Mouse (Mus musculus): ENCODE results near the gene Fyttd1. TPM values are rescaled to one million over a fixed set of nuclear protein-coding genes. Genes with fewer than 3 reads are reported as not detected.
"Not testable (repeated sequence)": the region's sequence is repeated elsewhere in the genome, so short reads cannot be mapped to it uniquely, and the experiment has no call there.

Fyttd1 gene
- polyA plus RNA-seq, 1 experiment from 2014 or later = 102 TPM

DNA sequence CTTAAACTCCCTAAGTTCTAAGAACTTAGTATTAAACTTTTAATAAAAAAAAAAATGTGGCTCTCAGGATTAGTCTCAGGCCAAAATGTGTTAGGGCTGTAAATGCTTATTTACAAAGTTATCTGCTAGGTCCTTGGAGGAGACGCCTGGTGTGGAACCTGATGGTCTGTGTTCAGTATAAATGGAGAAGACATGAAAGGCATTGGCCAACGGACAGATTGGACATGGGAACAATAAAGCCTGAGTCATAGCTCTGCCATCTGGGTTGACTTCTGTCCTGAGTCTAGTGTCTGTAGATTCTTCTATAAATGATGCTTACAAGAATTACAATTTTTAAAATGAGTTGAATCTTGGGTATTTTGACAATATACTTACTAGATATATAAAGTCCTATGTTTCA lies 28.9 kb downstream of the Fyttd1 start:
- H3K27me3 ChIP-seq (ENCODE audit: insufficient read depth, low read length) = no peaks in the 10 kb centered on the region
- ATAC-seq (ENCODE audit: low FRiP score, low TSS enrichment) = no peak
- no peak overlapping the region for H3K9ac ChIP-seq (replicated peaks; ENCODE audit: low read length)
- H3K36me3 ChIP-seq (ENCODE audit: insufficient read depth, low read length) = peaks cover 21% of the 10 kb centered on the region; the same call in 1 of the 2 replicates
- no peak overlapping the region for H3K27ac ChIP-seq (ENCODE audit: low read length)
- H3K9me3 ChIP-seq (ENCODE audit: low read length) = no peaks in the 10 kb centered on the region
- WGBS = 67% methylated on average over 2 of the region's 2 CpGs
- peaks cover 6% of the 10 kb centered on the region; the same call in 1 of the 2 replicates for H3K4me1 ChIP-seq (ENCODE audit: insufficient read depth, low read length)
- H3K4me3 ChIP-seq (ENCODE audit: low read length) = no peak overlapping the region
- H3K4me2 ChIP-seq (replicated peaks; ENCODE audit: low read depth, low read length) = no peak overlapping the region

DNA sequence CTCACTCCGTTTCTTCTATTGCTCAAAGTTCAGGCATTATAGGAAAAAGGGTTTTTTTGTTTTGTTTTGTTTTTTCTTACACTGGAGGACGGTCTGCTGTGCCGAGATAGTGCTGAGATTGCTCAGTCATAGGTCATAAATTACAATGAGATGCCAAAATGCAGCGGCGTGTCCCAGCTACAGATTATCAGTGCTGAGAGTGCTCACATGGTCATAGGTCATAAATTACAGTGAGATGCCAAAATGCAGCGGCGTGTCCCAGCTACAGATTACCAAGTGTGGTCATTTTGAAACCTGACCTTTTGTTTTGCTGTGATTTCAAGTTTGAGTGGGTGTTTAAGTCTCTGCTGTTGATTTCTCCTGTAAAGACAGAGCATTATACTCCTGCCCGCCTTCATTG lies 29.4 kb downstream of the Fyttd1 start:
- whole genome bisulfite sequencing = 13% methylated on average over 8 of the region's 8 CpGs
- ATAC-seq (ENCODE audit: low FRiP score, low TSS enrichment) = peak; percentile 54; the same call in 1 of the 2 replicates
- Histone ChIP-seq H3K4me3 (ENCODE audit: low read length) (no peak overlapping the region), H3K27me3 (ENCODE audit: insufficient read depth, low read length) (no peaks in the 10 kb centered on the region), H3K4me2 (replicated peaks; ENCODE audit: low read depth, low read length) (no peak overlapping the region), H3K27ac (ENCODE audit: low read length) (peak overlapping the region; percentile 50; the same call in 1 of the 2 replicates), H3K9ac (replicated peaks; ENCODE audit: low read length) (no peak overlapping the region), H3K36me3 (ENCODE audit: insufficient read depth, low read length) (peaks cover 18% of the 10 kb centered on the region; the same call in 1 of the 2 replicates), H3K9me3 (ENCODE audit: low read length) (no peaks in the 10 kb centered on the region), H3K4me1 (ENCODE audit: insufficient read depth, low read length) (peaks cover 6% of the 10 kb centered on the region; the same call in 1 of the 2 replicates)

DNA sequence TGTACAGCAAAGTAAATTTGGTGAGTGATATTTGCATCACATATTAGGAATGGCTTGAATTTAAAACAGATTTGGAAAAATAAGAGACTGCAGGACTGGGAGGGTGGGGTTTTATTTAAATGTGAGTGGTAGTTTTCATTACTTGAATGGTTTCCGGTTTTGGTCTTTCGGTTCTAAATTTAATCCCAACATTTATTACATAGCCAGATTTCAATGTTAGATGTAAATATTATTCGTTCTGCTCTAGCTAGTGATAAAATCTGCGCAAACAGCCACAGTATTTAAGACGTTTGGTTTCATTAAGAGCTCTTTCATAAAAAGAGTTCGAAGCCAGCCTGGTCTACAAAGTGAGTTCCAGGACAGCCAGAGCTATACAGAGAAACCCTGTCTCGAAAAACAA lies 35.9 kb downstream of the Fyttd1 start:
- Histone ChIP-seq H3K4me3 (ENCODE audit: low read length) (peak overlapping the region; percentile 97), H3K27ac (ENCODE audit: low read length) (no peak overlapping the region), H3K4me1 (ENCODE audit: insufficient read depth, low read length) (peaks cover 7% of the 10 kb centered on the region), H3K9me3 (ENCODE audit: low read length) (no peaks in the 10 kb centered on the region), H3K9ac (replicated peaks; ENCODE audit: low read length) (no peak overlapping the region; the same call in 1 of the 2 replicates), H3K4me2 (replicated peaks; ENCODE audit: low read depth, low read length) (peak overlapping the region; percentile 80), H3K27me3 (ENCODE audit: insufficient read depth, low read length) (no peaks in the 10 kb centered on the region), H3K36me3 (ENCODE audit: insufficient read depth, low read length) (no peaks in the 10 kb centered on the region)
- no peak for ATAC-seq (ENCODE audit: low FRiP score, low TSS enrichment)
- 61% methylated on average over 7 of the region's 7 CpGs for WGBS

DNA sequence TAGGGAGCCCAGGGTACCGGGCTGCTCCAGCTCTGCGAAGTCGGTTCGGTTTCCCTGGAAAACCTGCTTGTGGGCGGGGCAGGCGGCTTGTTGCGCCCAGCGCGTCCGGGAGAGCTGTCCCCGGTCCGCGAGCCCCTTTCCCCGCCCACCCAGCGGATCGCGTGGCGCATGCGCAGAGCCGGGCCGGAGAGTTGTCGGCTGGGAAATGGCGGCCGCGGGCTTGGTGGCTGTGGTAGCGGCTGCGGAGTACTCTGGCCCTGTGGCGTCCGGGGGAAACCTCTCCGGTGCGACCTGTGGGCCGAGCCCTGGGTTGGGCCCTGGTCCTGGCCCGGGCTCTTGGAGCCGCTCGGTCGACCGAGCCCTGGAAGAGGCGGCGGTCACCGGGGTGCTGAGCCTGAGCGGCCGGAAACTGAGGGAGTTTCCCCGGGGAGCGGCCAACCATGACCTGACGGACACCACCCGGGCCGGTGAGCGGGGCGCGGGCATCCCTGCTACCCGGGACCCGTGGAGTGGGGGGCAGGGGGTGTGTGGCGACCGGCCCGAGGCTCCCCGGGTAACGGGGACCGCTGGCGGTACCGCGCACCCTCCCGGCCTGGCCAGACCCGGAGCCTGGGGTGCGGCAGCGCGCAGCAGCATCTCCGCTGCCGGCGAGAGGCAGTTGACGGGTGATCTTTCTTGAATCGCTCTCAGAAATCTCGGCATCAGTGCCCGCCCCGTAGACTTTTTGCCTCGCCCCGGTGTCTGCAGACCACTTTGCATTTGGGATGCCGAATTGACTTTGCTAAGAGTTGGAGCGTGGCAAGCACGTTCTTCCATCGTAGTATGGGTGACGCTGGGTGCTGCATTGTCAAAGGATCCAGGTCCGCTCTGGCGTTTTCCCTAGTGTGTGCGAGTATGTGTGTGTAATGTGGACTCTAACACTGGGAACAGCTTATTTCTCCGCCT lies 36.9 kb downstream of the Fyttd1 start, which contains the start of gene Lrch3:
Gene Lrch3, plus strand, starts transcription at position 164 of the 945 bp plus-strand sequence.
- H3K9ac ChIP-seq (replicated peaks; ENCODE audit: low read length) = peak within 1 kb of the TSS; percentile 97
- peak; percentile 96 for ATAC-seq (ENCODE audit: low FRiP score, low TSS enrichment)

DNA sequence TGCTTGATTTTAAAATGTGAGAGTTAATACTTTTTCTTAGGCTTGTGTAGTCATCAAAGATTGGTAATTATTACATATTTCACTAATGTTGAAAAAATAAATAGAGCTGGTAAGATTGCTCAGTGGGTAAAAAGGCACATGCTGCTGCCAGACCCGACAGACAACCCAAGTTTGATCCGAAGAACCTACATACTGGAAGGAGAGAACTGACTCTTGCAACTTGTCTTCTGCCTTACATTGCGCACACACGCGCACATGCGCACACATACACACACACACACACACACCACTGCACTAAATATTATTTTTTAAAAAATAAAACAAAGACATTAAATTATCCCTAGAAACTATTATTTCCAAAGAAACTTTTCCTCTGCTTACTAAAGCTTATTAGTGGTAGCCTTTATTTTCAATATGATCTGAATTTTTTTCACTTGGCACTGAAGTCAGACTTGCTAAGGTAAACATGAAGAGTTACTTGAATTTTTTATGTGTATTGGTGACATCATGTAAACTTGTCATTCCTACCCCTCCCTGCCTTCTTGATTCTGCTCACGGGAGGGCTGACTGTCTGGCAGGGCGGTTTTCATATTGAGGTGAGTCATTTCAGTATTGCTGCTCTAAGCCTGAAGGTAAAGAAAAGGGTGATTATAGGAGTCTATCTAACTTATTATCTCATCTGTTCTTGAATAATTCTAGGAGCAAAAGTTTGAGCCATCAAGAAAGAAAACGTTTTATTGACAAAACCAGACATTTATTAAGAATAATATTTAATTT lies 38.2 kb downstream of the Fyttd1 start:
- Histone ChIP-seq H3K27ac (ENCODE audit: low read length) (no peak overlapping the region), H3K9me3 (ENCODE audit: low read length) (0 out of 2 replicates have a peak, but pooled peaks cover 2% of the 10 kb centered on the region), H3K36me3 (ENCODE audit: insufficient read depth, low read length) (peaks cover 7% of the 10 kb centered on the region; the same call in 1 of the 2 replicates), H3K4me1 (ENCODE audit: insufficient read depth, low read length) (peaks cover 7% of the 10 kb centered on the region), H3K9ac (replicated peaks; ENCODE audit: low read length) (no peak overlapping the region), H3K4me2 (replicated peaks; ENCODE audit: low read depth, low read length) (peak overlapping the region; percentile 51), H3K27me3 (ENCODE audit: insufficient read depth, low read length) (no peaks in the 10 kb centered on the region), H3K4me3 (ENCODE audit: low read length) (peak overlapping the region; percentile 29)
- WGBS = 71% methylated on average over 9 of the region's 9 CpGs
- no peak for ATAC-seq (ENCODE audit: low FRiP score, low TSS enrichment)

More for the DNA sequence above, 36.9 kb downstream of the Fyttd1 start, which contains the start of gene Lrch3:
- H3K27ac ChIP-seq (ENCODE audit: low read length) = peak within 1 kb of the TSS; percentile 94
- WGBS = under 1% methylated on average over 85 of the region's 85 CpGs
- H3K27me3 ChIP-seq (ENCODE audit: insufficient read depth, low read length) = no peaks in the 10 kb centered on the region
- H3K36me3 ChIP-seq (ENCODE audit: insufficient read depth, low read length) = no peaks in the 10 kb centered on the region
- H3K4me2 ChIP-seq (replicated peaks; ENCODE audit: low read depth, low read length) = peak within 1 kb of the TSS; percentile 80
- H3K4me3 ChIP-seq (ENCODE audit: low read length) = peak within 1 kb of the TSS; percentile 97
- H3K9me3 ChIP-seq (ENCODE audit: low read length) = no peaks in the 10 kb centered on the region
- H3K4me1 ChIP-seq (ENCODE audit: insufficient read depth, low read length) = peaks cover 7% of the 10 kb centered on the region

DNA sequence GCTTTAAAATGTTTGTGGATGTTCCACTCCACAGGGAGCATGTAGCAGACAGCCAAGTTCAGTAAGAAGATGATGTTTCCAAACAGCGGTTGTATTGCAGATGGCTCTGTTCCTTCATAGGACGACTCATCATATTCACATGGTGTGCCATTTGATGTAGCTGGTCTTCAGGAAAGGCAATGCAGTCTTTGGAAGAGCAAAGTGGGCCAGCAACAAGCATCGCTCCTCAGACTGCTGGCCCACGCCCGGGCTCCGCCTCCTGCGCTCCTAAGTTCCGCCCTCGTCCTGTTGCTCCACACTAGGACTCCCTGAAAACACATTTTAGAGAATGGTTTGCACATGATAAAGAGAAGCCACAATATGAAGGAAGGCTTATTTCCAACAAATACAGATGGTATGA lies 49.3 kb downstream of the Fyttd1 start:
- not testable (repeated sequence) for H3K4me1 ChIP-seq (ENCODE audit: insufficient read depth, low read length); H3K27me3 ChIP-seq (ENCODE audit: insufficient read depth, low read length); H3K9ac ChIP-seq (replicated peaks; ENCODE audit: low read length); H3K4me2 ChIP-seq (replicated peaks; ENCODE audit: low read depth, low read length); H3K9me3 ChIP-seq (ENCODE audit: low read length); H3K27ac ChIP-seq (ENCODE audit: low read length); H3K4me3 ChIP-seq (ENCODE audit: low read length); ATAC-seq (ENCODE audit: low FRiP score, low TSS enrichment)
- H3K36me3 ChIP-seq (ENCODE audit: insufficient read depth, low read length) = peaks cover 17% of the 10 kb centered on the region
- WGBS = 91% methylated on average over 9 of the region's 9 CpGs

DNA sequence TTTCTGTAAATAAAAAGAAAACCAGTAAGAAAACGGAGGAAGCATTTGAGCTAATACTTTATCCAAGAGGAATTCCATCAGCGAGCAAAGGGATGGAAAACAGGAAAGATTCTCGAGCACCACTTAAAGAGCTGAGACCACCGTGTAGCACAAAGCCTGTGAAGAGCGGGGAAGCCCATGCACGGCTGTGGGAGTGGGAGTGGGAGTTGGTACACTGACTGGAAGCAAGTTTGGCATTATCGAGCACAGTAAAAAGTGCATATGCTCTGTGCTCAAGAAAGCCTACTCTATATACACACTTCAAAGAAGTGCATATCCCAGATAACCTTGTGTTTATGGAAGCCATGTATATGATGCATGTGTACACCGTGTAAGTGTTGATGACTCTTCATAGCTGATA lies 49.7 kb downstream of the Fyttd1 start:
- no peak overlapping the region for H3K4me3 ChIP-seq (ENCODE audit: low read length)
- ATAC-seq (ENCODE audit: low FRiP score, low TSS enrichment) = no peak
- WGBS = 91% methylated on average over 8 of the region's 8 CpGs
- H3K27ac ChIP-seq (ENCODE audit: low read length) = no peak overlapping the region
- peaks cover 17% of the 10 kb centered on the region for H3K36me3 ChIP-seq (ENCODE audit: insufficient read depth, low read length)
- H3K9me3 ChIP-seq (ENCODE audit: low read length) = no peaks in the 10 kb centered on the region
- H3K4me2 ChIP-seq (replicated peaks; ENCODE audit: low read depth, low read length) = no peak overlapping the region
- H3K4me1 ChIP-seq (ENCODE audit: insufficient read depth, low read length) = 0 out of 2 replicates have a peak, but pooled peaks cover 4% of the 10 kb centered on the region
- no peak overlapping the region for H3K9ac ChIP-seq (replicated peaks; ENCODE audit: low read length)
- H3K27me3 ChIP-seq (ENCODE audit: insufficient read depth, low read length) = no peaks in the 10 kb centered on the region

DNA sequence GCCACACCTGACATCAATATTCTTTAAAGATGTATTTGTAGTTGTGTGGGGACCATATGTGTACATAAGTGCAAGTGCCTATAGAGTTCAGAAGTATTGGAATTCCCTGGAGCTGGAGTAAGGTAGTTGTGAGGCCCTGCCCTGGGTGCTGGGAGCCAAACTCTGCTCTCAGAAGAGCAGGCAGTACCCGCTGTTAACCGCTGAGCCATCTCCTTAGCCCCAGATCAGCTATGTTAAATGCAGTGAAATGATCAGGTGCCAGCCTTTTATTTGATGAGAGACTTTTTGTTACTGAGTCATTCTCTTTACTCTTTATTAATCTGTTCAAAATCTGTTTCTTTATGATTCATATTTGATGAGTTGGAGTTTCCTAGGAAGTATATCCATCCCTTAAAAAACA lies 52.6 kb downstream of the Fyttd1 start:
- H3K9me3 ChIP-seq (ENCODE audit: low read length) = no peaks in the 10 kb centered on the region
- no peak overlapping the region for H3K9ac ChIP-seq (replicated peaks; ENCODE audit: low read length)
- no peak for ATAC-seq (ENCODE audit: low FRiP score, low TSS enrichment)
- no peak overlapping the region for H3K4me2 ChIP-seq (replicated peaks; ENCODE audit: low read depth, low read length)
- no peak overlapping the region for H3K27ac ChIP-seq (ENCODE audit: low read length)
- H3K4me1 ChIP-seq (ENCODE audit: insufficient read depth, low read length) = 0 out of 2 replicates have a peak, but pooled peaks cover 4% of the 10 kb centered on the region
- WGBS = 38% methylated on average over 2 of the region's 2 CpGs
- H3K36me3 ChIP-seq (ENCODE audit: insufficient read depth, low read length) = 0 out of 2 replicates have a peak, but pooled peaks cover 7% of the 10 kb centered on the region
- no peaks in the 10 kb centered on the region for H3K27me3 ChIP-seq (ENCODE audit: insufficient read depth, low read length)
- H3K4me3 ChIP-seq (ENCODE audit: low read length) = no peak overlapping the region

DNA sequence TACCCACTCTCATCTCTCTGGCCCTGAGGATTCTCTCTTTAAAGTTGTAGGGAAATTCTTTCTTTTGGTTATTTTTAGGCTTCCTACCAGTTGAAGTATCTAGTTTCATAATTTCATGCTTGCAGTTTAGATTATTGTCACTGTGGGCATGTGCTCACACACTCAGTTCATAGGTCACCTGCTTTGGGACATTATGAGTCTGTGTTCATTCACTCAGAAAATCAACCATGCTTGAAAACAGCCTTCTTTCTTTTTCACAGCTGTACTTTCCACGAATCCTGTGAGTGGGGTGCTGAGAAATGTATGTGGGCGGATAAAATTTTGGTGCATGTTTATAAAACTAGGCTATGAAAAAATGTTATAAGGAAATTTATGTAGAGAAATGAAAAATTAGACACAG lies 57.2 kb downstream of the Fyttd1 start:
- Histone ChIP-seq H3K9ac (replicated peaks; ENCODE audit: low read length) (no peak overlapping the region), H3K4me1 (ENCODE audit: insufficient read depth, low read length) (0 out of 2 replicates have a peak, but pooled peaks cover 4% of the 10 kb centered on the region), H3K27ac (ENCODE audit: low read length) (no peak overlapping the region), H3K27me3 (ENCODE audit: insufficient read depth, low read length) (no peaks in the 10 kb centered on the region), H3K4me2 (replicated peaks; ENCODE audit: low read depth, low read length) (no peak overlapping the region), H3K9me3 (ENCODE audit: low read length) (no peaks in the 10 kb centered on the region), H3K4me3 (ENCODE audit: low read length) (no peak overlapping the region), H3K36me3 (ENCODE audit: insufficient read depth, low read length) (no peaks in the 10 kb centered on the region)
- 63% methylated on average over 2 of the region's 2 CpGs for WGBS
- no peak for ATAC-seq (ENCODE audit: low FRiP score, low TSS enrichment)

All from kidney, embryonic 16.5 days (tissue).